Mouse (Mus musculus) cortical plate, adult 2 months (tissue): Measurements from ENCODE around the gene Olfr521.

Experiments
- CTCF ChIP-seq: fragments of 200-500 bp; IDR thresholded peaks from 2 replicates; pipeline ENCODE4 v1.5.1; 2011; ENCODE audit warnings: mild to moderate bottlenecking, control low read depth, low read length; ENCODE audit not compliant: insufficient read depth; ENCODE audit errors: extremely low read depth
- POLR2A ChIP-seq: fragments of 200-500 bp; IDR thresholded peaks from 2 replicates; pipeline ENCODE4 v1.6.1; 2011; ENCODE audit warnings: mild to moderate bottlenecking, low read length, control low read depth; ENCODE audit not compliant: insufficient read depth; ENCODE audit errors: extremely low read depth

DNA sequence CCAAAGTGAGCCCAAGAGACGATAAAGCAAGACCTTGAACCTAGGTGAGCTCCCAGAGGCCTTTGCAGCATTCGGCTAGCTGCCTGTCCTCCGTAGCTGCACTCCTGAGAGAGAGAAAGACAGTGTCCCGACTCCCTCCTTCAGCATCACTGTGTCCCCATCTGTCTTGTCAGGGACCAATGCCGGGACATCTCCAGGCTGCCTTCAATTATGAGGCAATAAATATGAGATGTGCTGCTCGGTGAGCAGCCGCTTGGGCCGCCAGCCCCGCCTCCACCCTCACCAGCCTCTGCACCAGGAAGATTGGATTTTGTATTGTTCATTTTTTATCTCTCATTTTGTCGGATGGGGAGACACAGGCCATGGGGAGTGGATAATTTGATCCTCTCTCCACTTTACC, 27.5 kb downstream of the Olfr521 start:
- TF ChIP-seq CTCF (no peak), POLR2A (no peak)
